Mouse (Mus musculus): ENCODE results near the gene Nfe2l3.

DNA sequence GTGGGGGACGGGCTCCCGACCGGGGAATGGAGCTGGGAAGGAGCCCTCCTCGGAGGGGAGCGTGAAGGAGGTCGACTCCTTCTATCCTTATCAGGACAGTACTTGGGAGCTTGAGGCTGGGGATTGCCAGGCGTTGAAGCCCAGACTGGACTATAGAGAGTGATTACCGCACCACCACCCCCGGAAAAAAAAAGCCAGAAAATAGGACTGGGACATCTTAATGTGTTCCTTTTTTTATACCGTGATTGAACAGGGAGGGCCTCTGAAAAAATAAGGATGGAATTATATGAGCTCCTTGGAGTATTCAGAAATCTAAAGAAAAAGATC, 38.7 kb downstream of the Nfe2l3 start:
- no peak; the same call in 1 of the 2 replicates for TF ChIP-seq CTCF (IDR thresholded peaks at IDR 0.05; ENCODE audit: borderline replicate concordance, control insufficient read depth, extremely low read depth, insufficient read depth, low read length, poor library complexity)
- no peak for TF ChIP-seq POLR2A (IDR thresholded peaks at IDR 0.05; ENCODE audit: control insufficient read depth, extremely low read depth, insufficient read depth, low read length, poor library complexity)

All from thymus, adult 2 months (tissue).